Mouse (Mus musculus): ENCODE results near the gene Rnf111.
"Not testable (repeated sequence)": the region's sequence is repeated elsewhere in the genome, so short reads cannot be mapped to it uniquely, and the experiment has no call there.

Rnf111 gene

GRCm38 (mm10) chr9:70493038-70493437 lies 10.5 kb downstream of the Rnf111 start:
- no peak for DNase-seq (ENCODE audit: low spot score)

- DNase-seq (ENCODE audit: low spot score), result no peak
Observed at GRCm38 (mm10) chr9:70491176-70491575, 12.3 kb downstream of the Rnf111 start.

GRCm38 (mm10) chr9:70487401-70487800 lies 16.1 kb downstream of the Rnf111 start:
- no peak for DNase-seq (ENCODE audit: low spot score)

GRCm38 (mm10) chr9:70485840-70486239 lies 17.7 kb downstream of the Rnf111 start:
- no peak for DNase-seq (ENCODE audit: low spot score)

GRCm38 (mm10) chr9:70483495-70483894 lies 20.0 kb downstream of the Rnf111 start:
- no peak for DNase-seq (ENCODE audit: low spot score)

- no peak for DNase-seq (ENCODE audit: low spot score)
Observed at GRCm38 (mm10) chr9:70481872-70482271, 21.7 kb downstream of the Rnf111 start.

- no peak for DNase-seq (ENCODE audit: low spot score)
Observed at GRCm38 (mm10) chr9:70477229-70477628, 26.3 kb downstream of the Rnf111 start.

GRCm38 (mm10) chr9:70475777-70476270 lies 27.7 kb downstream of the Rnf111 start:
- no peak for DNase-seq (ENCODE audit: low spot score)

GRCm38 (mm10) chr9:70473400-70473799 lies 30.1 kb downstream of the Rnf111 start:
- no peak for DNase-seq (ENCODE audit: low spot score)

GRCm38 (mm10) chr9:70463091-70463490 lies 40.4 kb downstream of the Rnf111 start:
- not testable (repeated sequence) for DNase-seq (ENCODE audit: low spot score)

- DNase-seq (ENCODE audit: low spot score), result no peak
Observed at GRCm38 (mm10) chr9:70452371-70452770, 51.2 kb downstream of the Rnf111 start.

GRCm38 (mm10) chr9:70449072-70449471 lies 54.5 kb downstream of the Rnf111 start:
- no peak for DNase-seq (ENCODE audit: low spot score)

- DNase-seq (ENCODE audit: low spot score), result no peak
Observed at GRCm38 (mm10) chr9:70439959-70440358, 63.6 kb downstream of the Rnf111 start.

GRCm38 (mm10) chr9:70422661-70423060 lies 80.9 kb downstream of the Rnf111 start:
- DNase-seq (ENCODE audit: low spot score), result no peak

- DNase-seq (ENCODE audit: low spot score), result peak; percentile 95
Observed at GRCm38 (mm10) chr9:70421257-70422056, 82.1 kb downstream of the Rnf111 start, which contains the start of gene Ccnb2. Gene Ccnb2, minus strand, starts transcription at chr9:70421547.

GRCm38 (mm10) chr9:70416412-70416811 lies 87.1 kb downstream of the Rnf111 start:
- peak; percentile 44 for DNase-seq (ENCODE audit: low spot score)

- no peak for DNase-seq (ENCODE audit: low spot score)
Observed at GRCm38 (mm10) chr9:70413038-70413437, 90.5 kb downstream of the Rnf111 start.

- DNase-seq (ENCODE audit: low spot score), result no peak
Observed at GRCm38 (mm10) chr9:70410668-70411067, 92.9 kb downstream of the Rnf111 start.

GRCm38 (mm10) chr9:70409743-70410142 lies 93.8 kb downstream of the Rnf111 start:
- no peak for DNase-seq (ENCODE audit: low spot score)

GRCm38 (mm10) chr9:70408791-70409190 lies 94.7 kb downstream of the Rnf111 start:
- DNase-seq (ENCODE audit: low spot score), result no peak

GRCm38 (mm10) chr9:70406596-70406995 lies 96.9 kb downstream of the Rnf111 start:
- DNase-seq (ENCODE audit: low spot score), result no peak

- DNase-seq (ENCODE audit: low spot score), result no peak
Observed at GRCm38 (mm10) chr9:70401937-70402539, 101.5 kb downstream of the Rnf111 start.

GRCm38 (mm10) chr9:70396083-70396482 lies 107.4 kb downstream of the Rnf111 start:
- DNase-seq (ENCODE audit: low spot score), result no peak
